Mouse (Mus musculus) lung, postnatal 0 days (tissue): ENCODE results near the gene Mrpl35. TPM values are rescaled to one million over a fixed set of nuclear protein-coding genes. Genes with fewer than 3 reads are reported as not detected.

Experiments used
- ATAC-seq: fragments of 200-750 bp; cut with Nextera tagmentation; 2 replicates; pipeline ENCODE4 v1.8.0; 2017; ENCODE audit warnings: moderate library complexity
- DNase-seq: peaks from one replicate; pipeline ENCODE4 v3.0.0-alpha.2; 2016; ENCODE audit warnings: low spot score
- H3K27ac ChIP-seq: fragments of 300-500 bp; sonication (generic); 2 replicates; pipeline ENCODE4 v1.5.1; 2014; ENCODE audit warnings: antibody characterized with exemption, mild to moderate bottlenecking, low read length, mixed read lengths
- H3K27me3 ChIP-seq: fragments of 300-500 bp; sonication (generic); replicated peaks from 2 replicates; pipeline ENCODE4 v1.6.1; 2014; ENCODE audit warnings: low read length, mixed read lengths; ENCODE audit not compliant: insufficient read depth
- H3K36me3 ChIP-seq: fragments of 300-500 bp; sonication (generic); 2 replicates; pipeline ENCODE4 v1.6.1; 2014; ENCODE audit warnings: low read length, mixed read lengths; ENCODE audit not compliant: insufficient read depth
- H3K4me1 ChIP-seq: fragments of 300-500 bp; sonication (generic); 2 replicates; pipeline ENCODE4 v1.6.1; 2014; ENCODE audit warnings: antibody characterized with exemption, low read depth, low read length, mixed read lengths; ENCODE audit not compliant: insufficient read depth
- H3K4me2 ChIP-seq: fragments of 300-500 bp; sonication (generic); replicated peaks from 2 replicates; pipeline ENCODE4 v1.6.1; 2014; ENCODE audit warnings: low read depth, mild to moderate bottlenecking, low read length, moderate library complexity, mixed read lengths
- H3K4me3 ChIP-seq: fragments of 300-500 bp; sonication (generic); 2 replicates; pipeline ENCODE4 v1.5.1; 2014; ENCODE audit warnings: low read depth, low read length
- H3K9ac ChIP-seq: fragments of 300-500 bp; sonication (generic); replicated peaks from 2 replicates; pipeline ENCODE4 v1.6.1; 2014; ENCODE audit warnings: low read depth, mild to moderate bottlenecking
- H3K9me3 ChIP-seq: fragments of 300-500 bp; sonication (generic); 2 replicates; pipeline ENCODE4 v1.6.1; 2016; ENCODE audit warnings: low read length, mixed read lengths
- CTCF ChIP-seq: IDR thresholded peaks from 2 replicates; pipeline ENCODE4 v1.5.1; 2016; ENCODE audit warnings: antibody characterized with exemption, mild to moderate bottlenecking
- EP300 ChIP-seq: IDR thresholded peaks from 2 replicates; pipeline ENCODE4 v1.6.1; 2016; ENCODE audit warnings: antibody characterized with exemption, mild to moderate bottlenecking, control low read depth
- WGBS: fragments of 180-500 bp; shearing (Covaris S2); extraction: QIAGEN DNeasy Blood & Tissue Kit; methylation state at CpG from one replicate; pipeline ENCODE4 v1.1.7; 2014; 5-methylcytosine and 5-hydroxymethylcytosine counted together
- polyA plus RNA-seq: library from polyadenylated mRNA; unstranded; fragments of >200 nt; fragmentation: Nextera tagmentation; extraction: Ambion mirVana; gene quantifications from 2 replicates; pipeline ENCODE4 v1.2.1, GENCODE M21; 2015

The Mrpl35 gene
- polyA plus RNA-seq, 1 experiment from 2014 or later = 37.8 TPM

DNA sequence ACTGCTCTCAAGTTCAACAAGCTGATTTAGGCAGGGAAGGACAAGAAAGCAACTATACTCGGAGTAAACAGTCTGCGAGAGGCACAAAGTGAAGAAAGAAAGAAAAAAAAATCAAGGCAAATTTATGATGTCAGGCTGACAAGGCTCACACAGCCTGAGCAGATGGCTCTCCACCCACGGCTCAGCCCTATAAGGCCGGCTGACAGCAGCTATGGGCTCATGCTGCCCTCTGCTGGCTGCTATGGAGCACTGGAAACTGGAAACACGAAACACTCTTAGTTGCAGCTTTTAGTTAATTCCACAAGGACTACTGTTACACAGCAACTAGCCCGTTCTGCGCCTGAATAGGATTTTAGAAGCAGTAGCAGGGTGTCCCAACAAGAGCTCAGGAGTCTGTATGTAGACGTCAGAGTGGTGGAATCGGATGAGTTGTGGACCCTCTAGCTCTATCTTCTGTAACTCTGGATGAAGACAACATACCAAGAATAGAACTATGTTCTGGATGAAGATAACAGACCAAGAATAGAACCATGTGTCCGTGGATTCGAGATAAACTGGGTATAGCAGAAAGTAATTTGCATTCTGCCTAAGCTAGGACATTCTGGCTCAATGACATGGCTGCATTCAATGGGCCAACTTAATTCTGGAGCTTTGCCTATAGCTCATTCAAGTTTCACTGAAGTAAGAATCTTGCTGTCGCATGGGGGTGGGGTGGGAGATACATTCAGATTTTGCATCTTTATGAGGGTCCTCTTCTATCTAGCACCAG lies 22.5 kb downstream of the Mrpl35 start:
- H3K4me2 ChIP-seq = no peak overlapping the region
- no peaks in the 10 kb centered on the region for H3K36me3 ChIP-seq
- H3K27me3 ChIP-seq = no peaks in the 10 kb centered on the region
- no peaks in the 10 kb centered on the region for H3K9me3 ChIP-seq
- no peak overlapping the region for H3K27ac ChIP-seq
- TF ChIP-seq CTCF = peak; percentile 99
- TF ChIP-seq EP300 = no peak
- H3K9ac ChIP-seq = no peak overlapping the region
- no peaks in the 10 kb centered on the region for H3K4me1 ChIP-seq
- DNase-seq = peak; percentile 91
- H3K4me3 ChIP-seq = no peak overlapping the region
- 21% methylated on average over 12 of the region's 12 CpGs for WGBS
- peak; percentile 90 for ATAC-seq

DNA sequence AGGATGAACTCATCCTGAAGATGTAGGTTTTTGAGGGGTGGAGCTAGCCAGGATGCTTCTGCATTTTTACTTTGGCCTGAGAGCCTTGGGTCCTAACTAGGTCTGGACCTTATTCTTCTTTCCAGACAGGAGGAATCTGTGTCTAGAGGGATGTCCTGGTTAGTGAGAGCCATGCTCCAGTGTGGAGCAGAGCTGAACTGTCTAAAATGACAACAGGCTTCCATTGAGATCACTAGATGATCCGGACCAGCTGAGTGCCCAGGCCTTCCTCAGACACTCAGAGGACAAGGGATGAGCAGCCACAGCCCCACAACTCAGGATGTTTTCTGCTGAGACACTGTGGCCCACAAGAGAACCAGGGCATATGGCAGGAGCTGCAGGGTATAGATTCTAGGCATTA lies 23.2 kb downstream of the Mrpl35 start:
- TF ChIP-seq CTCF (no peak), EP300 (no peak)
- Histone ChIP-seq H3K4me1 (no peaks in the 10 kb centered on the region), H3K9me3 (no peaks in the 10 kb centered on the region), H3K36me3 (no peaks in the 10 kb centered on the region), H3K27me3 (no peaks in the 10 kb centered on the region), H3K4me3 (no peak overlapping the region), H3K4me2 (no peak overlapping the region), H3K9ac (no peak overlapping the region), H3K27ac (no peak overlapping the region)
- WGBS = 92% methylated on average over 1 of the region's 1 CpGs
- DNase-seq (no peak), ATAC-seq (no peak)

DNA sequence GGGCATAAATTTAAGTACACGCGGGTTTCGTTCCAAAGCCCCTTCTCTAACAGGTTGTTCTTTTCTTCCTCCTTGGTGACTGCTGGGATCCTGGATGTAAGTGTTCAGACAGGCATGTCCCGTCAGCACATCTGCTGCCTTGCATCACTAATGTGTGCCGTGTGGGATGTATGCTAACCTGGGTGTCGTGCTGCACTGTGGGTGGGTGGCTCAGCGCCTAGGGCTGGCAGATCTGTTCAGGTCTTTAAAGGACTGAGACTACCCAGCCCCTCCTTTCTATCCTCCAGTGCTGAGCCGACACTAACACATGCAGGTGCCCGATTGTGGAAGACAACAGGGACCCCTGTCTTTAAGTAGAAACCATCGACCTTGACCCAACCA lies 25.1 kb downstream of the Mrpl35 start:
- H3K9me3 ChIP-seq = no peaks in the 10 kb centered on the region
- H3K4me1 ChIP-seq = no peaks in the 10 kb centered on the region
- no peak overlapping the region for H3K4me2 ChIP-seq
- 75% methylated on average over 10 of the region's 10 CpGs for WGBS
- no peak overlapping the region for H3K4me3 ChIP-seq
- ATAC-seq (no peak), DNase-seq (no peak)
- no peaks in the 10 kb centered on the region for H3K27me3 ChIP-seq
- TF ChIP-seq CTCF = no peak
- TF ChIP-seq EP300 = no peak
- H3K9ac ChIP-seq = no peak overlapping the region
- no peak overlapping the region for H3K27ac ChIP-seq
- H3K36me3 ChIP-seq = no peaks in the 10 kb centered on the region

DNA sequence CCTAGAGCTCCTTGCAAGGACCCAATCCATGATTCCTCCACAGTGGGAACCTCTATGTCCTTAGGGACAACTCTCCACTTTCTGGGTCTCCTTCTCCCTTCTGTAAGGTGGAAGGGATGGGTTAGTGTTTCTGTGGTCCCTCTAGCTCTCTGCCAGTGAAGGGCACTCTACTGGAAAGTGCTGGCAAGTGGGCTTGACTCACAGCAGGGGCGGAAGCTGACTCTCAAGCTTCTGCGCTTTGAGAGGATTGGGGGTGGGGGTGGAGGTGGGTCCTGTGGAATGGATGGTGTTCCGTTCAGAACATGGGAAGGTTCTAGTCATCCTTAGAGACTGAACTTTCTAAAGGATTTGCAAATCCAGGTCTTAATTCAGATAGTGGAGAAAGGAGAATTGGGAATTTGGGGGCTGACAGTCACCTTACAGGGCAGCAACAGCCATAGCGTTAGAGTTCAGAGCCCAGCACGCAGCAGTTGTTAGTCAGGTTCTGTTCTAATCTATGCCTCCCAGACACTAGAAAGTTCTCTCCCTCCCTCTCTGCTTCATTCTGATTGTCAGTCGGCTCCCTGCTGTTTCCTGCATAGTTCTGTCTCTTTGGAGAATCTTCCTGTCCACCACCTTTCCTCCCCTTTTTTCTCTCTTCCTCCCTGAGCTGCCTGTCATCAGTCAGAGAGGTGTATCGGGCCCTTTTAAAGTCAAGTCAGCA lies 25.6 kb downstream of the Mrpl35 start:
- no peak overlapping the region for H3K4me2 ChIP-seq
- H3K9me3 ChIP-seq = no peaks in the 10 kb centered on the region
- DNase-seq = no peak
- no peak overlapping the region for H3K9ac ChIP-seq
- no peaks in the 10 kb centered on the region for H3K4me1 ChIP-seq
- no peak overlapping the region for H3K4me3 ChIP-seq
- H3K27ac ChIP-seq = no peak overlapping the region
- WGBS = 37% methylated on average over 7 of the region's 7 CpGs
- H3K27me3 ChIP-seq = no peaks in the 10 kb centered on the region
- no peaks in the 10 kb centered on the region for H3K36me3 ChIP-seq
- no peak for ATAC-seq
- TF ChIP-seq CTCF (no peak), EP300 (no peak)

DNA sequence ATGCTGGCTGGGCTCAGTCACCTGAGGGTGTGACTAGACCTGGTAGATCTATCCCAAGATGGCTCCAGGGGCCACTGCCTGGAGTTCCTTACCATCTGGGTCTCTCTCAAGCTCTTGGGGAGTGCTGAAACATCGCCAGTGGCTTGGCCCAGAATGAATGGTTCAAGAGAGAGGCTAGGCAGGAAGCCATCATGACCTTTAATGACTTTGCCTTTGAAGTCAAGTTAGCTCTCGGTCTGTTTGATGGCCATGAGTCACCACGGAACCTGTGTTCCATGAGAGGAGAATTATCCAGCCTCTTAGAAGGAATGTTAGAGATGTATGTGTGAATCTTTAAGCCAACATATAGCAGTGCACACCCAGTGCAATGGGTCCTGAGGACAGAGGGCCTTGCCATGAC lies 27.4 kb downstream of the Mrpl35 start:
- H3K9me3 ChIP-seq = no peaks in the 10 kb centered on the region

DNA sequence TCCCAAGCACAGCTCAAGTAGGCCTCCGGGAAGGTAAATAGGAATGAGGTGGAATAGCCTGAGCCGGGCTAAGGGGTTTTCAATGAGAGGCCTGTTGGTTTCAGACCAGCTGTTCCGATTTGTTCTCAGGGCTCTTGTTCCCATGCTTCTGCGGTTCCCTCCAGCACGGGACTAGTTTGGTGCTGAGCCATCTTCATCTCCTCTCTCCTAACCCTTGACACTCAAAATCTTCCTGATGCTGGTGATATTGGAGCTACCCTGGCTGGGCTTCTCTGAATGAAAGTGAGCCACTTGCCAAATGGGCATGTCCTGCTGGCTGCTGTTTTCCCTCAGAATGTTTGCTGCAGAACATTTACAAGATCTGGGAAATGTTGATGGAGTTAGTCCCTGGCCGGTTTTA lies 35.0 kb downstream of the Mrpl35 start:
- Histone ChIP-seq H3K9ac (no peak overlapping the region), H3K36me3 (no peaks in the 10 kb centered on the region), H3K4me3 (no peak overlapping the region), H3K27me3 (no peaks in the 10 kb centered on the region), H3K9me3 (no peaks in the 10 kb centered on the region), H3K4me2 (no peak overlapping the region), H3K27ac (no peak overlapping the region), H3K4me1 (no peaks in the 10 kb centered on the region)
- DNase-seq (no peak), ATAC-seq (no peak)
- WGBS = 75% methylated on average over 6 of the region's 6 CpGs
- TF ChIP-seq EP300 (no peak), CTCF (no peak)

More for the DNA sequence above, 27.4 kb downstream of the Mrpl35 start:
- Histone ChIP-seq H3K27ac (no peak overlapping the region), H3K36me3 (no peaks in the 10 kb centered on the region), H3K9ac (no peak overlapping the region), H3K4me1 (no peaks in the 10 kb centered on the region), H3K4me3 (no peak overlapping the region), H3K27me3 (no peaks in the 10 kb centered on the region), H3K4me2 (no peak overlapping the region)
- WGBS = 49% methylated on average over 3 of the region's 3 CpGs
- no peak for TF ChIP-seq EP300
- ATAC-seq (no peak), DNase-seq (no peak)
